Mouse (Mus musculus): ENCODE results near the gene Gmpr. TPM values are rescaled to one million over a fixed set of nuclear protein-coding genes. Genes with fewer than 3 reads are reported as not detected.

Gene Gmpr
- 20.1 and 21.7 TPM in 2 replicates for polyA plus RNA-seq (2016; fragmentation: Nextera tagmentation; extraction: Ambion mirVana)

- under 1% methylated on average over 59 of the region's 63 CpGs for WGBS
- H3K27ac ChIP-seq, result no peak within 1 kb of the TSS
- ATAC-seq (ENCODE audit: insufficient number of reproducible peaks, insufficient read depth, low FRiP score, low TSS enrichment, low read depth), result peak; percentile 67; the same call in 1 of the 2 replicates
These were observed at the start of gene Gmpr for GRCm38 (mm10) chr13:45507274-45508229. Gmpr (plus strand) TSS chr13:45507444.

GRCm38 (mm10) chr13:45457459-45457858, 49.8 kb upstream of the Gmpr start:
- H3K4me3 ChIP-seq (replicated peaks), result no peak overlapping the region
- H3K27ac ChIP-seq, result no peak overlapping the region
- no peak overlapping the region for H3K9ac ChIP-seq (replicated peaks)
- no peak overlapping the region for H3K4me2 ChIP-seq
- H3K36me3 ChIP-seq, result no peaks in the 10 kb centered on the region
- H3K9me3 ChIP-seq, result no peaks in the 10 kb centered on the region
- H3K4me1 ChIP-seq (replicated peaks), result peaks cover 31% of the 10 kb centered on the region
- ATAC-seq (ENCODE audit: insufficient number of reproducible peaks, insufficient read depth, low FRiP score, low TSS enrichment, low read depth), result no peak
- H3K27me3 ChIP-seq, result no peaks in the 10 kb centered on the region
- 54% methylated on average over 7 of the region's 7 CpGs for WGBS

More at GRCm38 (mm10) chr13:45507274-45508229, at the start of gene Gmpr:
- Histone ChIP-seq H3K27me3 (peaks cover 9% of the 10 kb centered on the region; the same call in 1 of the 2 replicates), H3K9me3 (no peaks in the 10 kb centered on the region), H3K4me2 (peak within 1 kb of the TSS; percentile 87), H3K4me3 (replicated peaks) (peak within 1 kb of the TSS; percentile 61), H3K9ac (replicated peaks) (peak within 1 kb of the TSS; percentile 66), H3K36me3 (no peaks in the 10 kb centered on the region), H3K4me1 (replicated peaks) (peaks cover 28% of the 10 kb centered on the region)

DNA sequence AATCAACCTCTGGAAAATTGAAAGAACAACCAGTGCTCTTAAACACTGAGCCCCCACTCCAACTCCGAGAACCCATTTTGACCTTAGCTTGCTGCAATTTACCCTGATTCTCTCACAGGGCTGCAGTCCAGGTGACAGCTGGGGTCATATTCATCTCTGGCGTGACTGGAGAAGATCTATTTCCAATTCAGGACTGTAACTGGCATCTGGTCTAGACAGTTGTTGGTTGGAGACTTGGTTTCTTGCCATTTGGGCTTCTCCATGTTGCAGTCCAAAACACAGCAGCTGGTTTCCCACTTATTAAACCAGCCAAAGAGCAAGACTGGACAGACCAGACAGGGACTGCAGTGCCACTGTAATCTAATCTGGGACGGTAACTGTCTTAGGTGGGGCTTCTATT, 47.1 kb upstream of the Gmpr start:
- H3K4me3 ChIP-seq (replicated peaks), result no peak overlapping the region

GRCm38 (mm10) chr13:45461370-45461958, 45.8 kb upstream of the Gmpr start:
- H3K27ac ChIP-seq, result no peak overlapping the region
- H3K36me3 ChIP-seq, result no peaks in the 10 kb centered on the region
- H3K9ac ChIP-seq (replicated peaks), result no peak overlapping the region
- H3K9me3 ChIP-seq, result no peaks in the 10 kb centered on the region
- no peak overlapping the region for H3K4me3 ChIP-seq (replicated peaks)
- no peak for ATAC-seq (ENCODE audit: insufficient number of reproducible peaks, insufficient read depth, low FRiP score, low TSS enrichment, low read depth)
- H3K4me1 ChIP-seq (replicated peaks), result peaks cover 12% of the 10 kb centered on the region
- H3K4me2 ChIP-seq, result no peak overlapping the region
- WGBS, result 88% methylated on average over 14 of the region's 14 CpGs
- no peaks in the 10 kb centered on the region for H3K27me3 ChIP-seq

More for the DNA sequence above, 47.1 kb upstream of the Gmpr start:
- Histone ChIP-seq H3K9me3 (no peaks in the 10 kb centered on the region), H3K27ac (no peak overlapping the region), H3K4me2 (no peak overlapping the region), H3K36me3 (no peaks in the 10 kb centered on the region), H3K27me3 (no peaks in the 10 kb centered on the region), H3K9ac (replicated peaks) (no peak overlapping the region), H3K4me1 (replicated peaks) (peaks cover 10% of the 10 kb centered on the region)
- no peak for ATAC-seq (ENCODE audit: insufficient number of reproducible peaks, insufficient read depth, low FRiP score, low TSS enrichment, low read depth)
- WGBS, result 78% methylated on average over 3 of the region's 3 CpGs

DNA sequence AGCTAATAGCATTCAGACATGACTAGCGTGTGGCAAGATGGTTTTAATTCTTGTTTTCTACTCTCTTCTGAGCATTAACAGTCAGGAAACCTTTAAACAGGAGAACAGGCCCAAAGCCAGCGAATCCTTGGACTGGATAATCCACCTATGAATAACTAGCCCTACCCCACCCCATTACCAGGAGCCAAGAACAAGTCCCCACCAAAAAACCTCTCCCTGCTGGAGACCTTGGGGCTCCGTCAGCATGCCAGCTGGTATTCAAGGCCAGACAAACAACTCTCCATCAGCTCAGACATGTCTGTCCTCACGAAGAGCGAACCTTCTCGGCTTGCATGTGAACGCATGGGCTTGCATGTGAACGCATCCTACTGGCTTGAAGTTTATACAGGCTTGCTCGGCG, 41.6 kb upstream of the Gmpr start:
- no peak for ATAC-seq (ENCODE audit: insufficient number of reproducible peaks, insufficient read depth, low FRiP score, low TSS enrichment, low read depth)
- Histone ChIP-seq H3K4me3 (replicated peaks) (no peak overlapping the region), H3K4me1 (replicated peaks) (peaks cover 41% of the 10 kb centered on the region), H3K9me3 (no peaks in the 10 kb centered on the region), H3K4me2 (no peak overlapping the region), H3K27me3 (no peaks in the 10 kb centered on the region), H3K9ac (replicated peaks) (no peak overlapping the region), H3K36me3 (no peaks in the 10 kb centered on the region), H3K27ac (no peak overlapping the region)
- WGBS, result 84% methylated on average over 10 of the region's 10 CpGs

GRCm38 (mm10) chr13:45466031-45466519, 41.2 kb upstream of the Gmpr start:
- H3K27ac ChIP-seq, result no peak overlapping the region
- no peak overlapping the region for H3K9ac ChIP-seq (replicated peaks)
- H3K4me1 ChIP-seq (replicated peaks), result peaks cover 42% of the 10 kb centered on the region
- H3K4me2 ChIP-seq, result no peak overlapping the region
- no peaks in the 10 kb centered on the region for H3K36me3 ChIP-seq
- H3K4me3 ChIP-seq (replicated peaks), result no peak overlapping the region
- H3K9me3 ChIP-seq, result no peaks in the 10 kb centered on the region
- WGBS, result 46% methylated on average over 10 of the region's 10 CpGs
- no peak for ATAC-seq (ENCODE audit: insufficient number of reproducible peaks, insufficient read depth, low FRiP score, low TSS enrichment, low read depth)
- no peaks in the 10 kb centered on the region for H3K27me3 ChIP-seq

- Histone ChIP-seq H3K9me3 (no peaks in the 10 kb centered on the region), H3K4me2 (no peak overlapping the region), H3K9ac (replicated peaks) (no peak overlapping the region), H3K36me3 (no peaks in the 10 kb centered on the region), H3K4me1 (replicated peaks) (peaks cover 42% of the 10 kb centered on the region), H3K27ac (peak overlapping the region; percentile 89), H3K4me3 (replicated peaks) (no peak overlapping the region), H3K27me3 (no peaks in the 10 kb centered on the region)
- no peak for ATAC-seq (ENCODE audit: insufficient number of reproducible peaks, insufficient read depth, low FRiP score, low TSS enrichment, low read depth)
- WGBS, result 54% methylated on average over 5 of the region's 5 CpGs
These were observed 38.5 kb upstream of the Gmpr start for GRCm38 (mm10) chr13:45468751-45469150.

GRCm38 (mm10) chr13:45469481-45470301, 37.6 kb upstream of the Gmpr start:
- Histone ChIP-seq H3K9me3 (no peaks in the 10 kb centered on the region), H3K4me1 (replicated peaks) (peaks cover 42% of the 10 kb centered on the region), H3K4me3 (replicated peaks) (no peak overlapping the region), H3K27me3 (no peaks in the 10 kb centered on the region), H3K36me3 (no peaks in the 10 kb centered on the region), H3K9ac (replicated peaks) (no peak overlapping the region; the same call in 1 of the 2 replicates), H3K4me2 (peak overlapping the region; percentile 36), H3K27ac (peak overlapping the region; percentile 89)
- 11% methylated on average over 19 of the region's 19 CpGs for WGBS
- ATAC-seq (ENCODE audit: insufficient number of reproducible peaks, insufficient read depth, low FRiP score, low TSS enrichment, low read depth), result peak; percentile 40; the same call in 1 of the 2 replicates

- Histone ChIP-seq H3K4me2 (no peak overlapping the region), H3K9me3 (no peaks in the 10 kb centered on the region), H3K27ac (no peak overlapping the region), H3K27me3 (no peaks in the 10 kb centered on the region), H3K4me3 (replicated peaks) (no peak overlapping the region), H3K36me3 (no peaks in the 10 kb centered on the region), H3K9ac (replicated peaks) (no peak overlapping the region), H3K4me1 (replicated peaks) (peaks cover 24% of the 10 kb centered on the region)
- no peak for ATAC-seq (ENCODE audit: insufficient number of reproducible peaks, insufficient read depth, low FRiP score, low TSS enrichment, low read depth)
- WGBS, result 68% methylated on average over 10 of the region's 10 CpGs
These were observed 33.9 kb upstream of the Gmpr start for GRCm38 (mm10) chr13:45473311-45473710.

GRCm38 (mm10) chr13:45475297-45475696, 31.9 kb upstream of the Gmpr start:
- ATAC-seq (ENCODE audit: insufficient number of reproducible peaks, insufficient read depth, low FRiP score, low TSS enrichment, low read depth), result no peak
- H3K36me3 ChIP-seq, result no peaks in the 10 kb centered on the region
- H3K9ac ChIP-seq (replicated peaks), result no peak overlapping the region
- no peaks in the 10 kb centered on the region for H3K27me3 ChIP-seq
- H3K9me3 ChIP-seq, result no peaks in the 10 kb centered on the region
- peaks cover 4% of the 10 kb centered on the region for H3K4me1 ChIP-seq (replicated peaks)
- no peak overlapping the region for H3K4me2 ChIP-seq
- WGBS, result 87% methylated on average over 8 of the region's 8 CpGs
- no peak overlapping the region for H3K4me3 ChIP-seq (replicated peaks)
- H3K27ac ChIP-seq, result no peak overlapping the region

Data from limb, embryonic 12.5 days (tissue).